Mouse (Mus musculus) CH12.LX (cell line): ENCODE data around the gene Arhgap45. TPM values are rescaled to one million over a fixed set of nuclear protein-coding genes. Genes with fewer than 3 reads are reported as not detected.

Source experiments
- DNase-seq: peaks from one replicate; pipeline ENCODE4 v3.0.0-alpha.2; 2013; ENCODE audit errors: extremely low read depth
- H3K27ac ChIP-seq: 2 replicates; pipeline ENCODE4 v1.5.1; 2012; ENCODE audit warnings: low read depth, mild to moderate bottlenecking, control low read depth, moderate library complexity; ENCODE audit not compliant: insufficient read depth
- H3K27me3 ChIP-seq: replicated peaks from 2 replicates; pipeline ENCODE3; 2012; ENCODE audit warnings: inconsistent platforms
- H3K36me3 ChIP-seq, 2 experiments: replicated peaks in 1 of 2; 2 replicates each; pipeline versions ENCODE3 to v1.6.1; 2012; ENCODE audit warnings: inconsistent platforms in 1 of 2, low read length in 1 of 2, mild to moderate bottlenecking in 1 of 2, mixed read lengths in 1 of 2, moderate library complexity in 1 of 2; ENCODE audit not compliant: control insufficient read depth in 1 of 2, insufficient read depth in 1 of 2
- H3K4me1 ChIP-seq, 2 experiments: 2 replicates each; pipeline ENCODE4 v1.6.1; 2012; ENCODE audit warnings: inconsistent platforms in 1 of 2, moderate library complexity in 1 of 2; ENCODE audit not compliant: insufficient read depth in 2 of 2, control insufficient read depth in 1 of 2
- H3K4me2 ChIP-seq: 2 replicates; pipeline ENCODE4 v1.6.1; 2012; ENCODE audit warnings: low read depth, mild to moderate bottlenecking, control low read depth; ENCODE audit not compliant: poor library complexity, insufficient read depth, severe bottlenecking
- H3K4me3 ChIP-seq, 3 experiments: fragments of 150-350 bp in 1 of 3; sonication (generic) in 1 of 3; replicated peaks in 1 of 3; 2 replicates each; pipeline versions ENCODE3 to v1.5.1; 2011 to 2012; ENCODE audit warnings: low read depth in 2 of 3, low read length in 2 of 3, mild to moderate bottlenecking in 2 of 3, moderate library complexity in 2 of 3, control low read depth in 1 of 3, improper control_type of control experiment in 1 of 3, inconsistent platforms in 1 of 3, mixed read lengths in 1 of 3; ENCODE audit not compliant: poor library complexity in 1 of 3
- H3K79me2 ChIP-seq: replicated peaks from 2 replicates; pipeline ENCODE4 v1.6.1; 2012; ENCODE audit warnings: mild to moderate bottlenecking, moderate library complexity; ENCODE audit not compliant: control insufficient read depth, poor library complexity, insufficient read depth, severe bottlenecking; ENCODE audit errors: extremely low read depth
- H3K9ac ChIP-seq: 2 replicates; pipeline ENCODE4 v1.6.1; 2012; ENCODE audit warnings: low read depth, mild to moderate bottlenecking, control low read depth, moderate library complexity; ENCODE audit not compliant: insufficient read depth
- H3K9me3 ChIP-seq: replicated peaks from 2 replicates; pipeline ENCODE3; 2012; ENCODE audit warnings: low read length, inconsistent platforms, mixed read lengths
- BHLHE40 ChIP-seq: IDR thresholded peaks from 2 replicates; pipeline ENCODE4 v1.6.1; 2011; ENCODE audit warnings: mild to moderate bottlenecking, low read depth, low read length, improper control_type of control experiment
- CHD1 ChIP-seq: IDR thresholded peaks from 2 replicates; pipeline ENCODE4 v1.6.1; 2012; ENCODE audit warnings: low read depth, low read length, improper control_type of control experiment, inconsistent platforms
- CTCF ChIP-seq, 2 experiments: IDR thresholded peaks in 1 of 2; conservative IDR thresholded peaks in 1 of 2; 2 replicates each; pipeline ENCODE4 v1.5.1; 2011 to 2012; ENCODE audit warnings: low read depth in 2 of 2, low read length in 2 of 2, improper control_type of control experiment in 1 of 2, inconsistent platforms in 1 of 2, mild to moderate bottlenecking in 1 of 2, moderate library complexity in 1 of 2
- E2F4 ChIP-seq: IDR thresholded peaks from 2 replicates; pipeline ENCODE4 v1.6.1; 2011; ENCODE audit warnings: low read depth, low read length, improper control_type of control experiment; ENCODE audit not compliant: insufficient replicate concordance
- ELF1 ChIP-seq: IDR thresholded peaks from 2 replicates; pipeline ENCODE4 v1.6.1; 2014; ENCODE audit warnings: low read depth, mild to moderate bottlenecking, inconsistent platforms, low read length, improper control_type of control experiment
- ETS1 ChIP-seq: conservative IDR thresholded peaks from 2 replicates; pipeline ENCODE4 v1.6.1; 2012; ENCODE audit warnings: low read depth, mild to moderate bottlenecking, inconsistent platforms, low read length, improper control_type of control experiment, moderate library complexity
- GABPA ChIP-seq: IDR thresholded peaks from 2 replicates; pipeline ENCODE4 v1.6.1; 2012; ENCODE audit warnings: low read depth, low read length, improper control_type of control experiment, inconsistent platforms; ENCODE audit not compliant: insufficient replicate concordance
- IRF4 ChIP-seq: IDR thresholded peaks from 2 replicates; pipeline ENCODE4 v1.6.1; 2014; ENCODE audit warnings: low read depth, mild to moderate bottlenecking, inconsistent platforms, low read length, improper control_type of control experiment
- JUN ChIP-seq: IDR thresholded peaks from 2 replicates; pipeline ENCODE4 v1.6.1; 2011; ENCODE audit warnings: low read depth, mild to moderate bottlenecking, low read length, improper control_type of control experiment, moderate library complexity; ENCODE audit not compliant: insufficient read depth
- JUND ChIP-seq: conservative IDR thresholded peaks from 2 replicates; pipeline ENCODE4 v1.6.1; 2011; ENCODE audit warnings: low read depth, low read length, improper control_type of control experiment
- KAT2A ChIP-seq: IDR thresholded peaks from 2 replicates; pipeline ENCODE4 v1.6.1; 2012; ENCODE audit warnings: low read length, improper control_type of control experiment, inconsistent platforms; ENCODE audit not compliant: insufficient replicate concordance
- NELFE ChIP-seq: IDR thresholded peaks from 2 replicates; pipeline ENCODE4 v1.6.1; 2011; ENCODE audit warnings: low read depth, low read length, improper control_type of control experiment
- PAX5 ChIP-seq: IDR thresholded peaks from 2 replicates; pipeline ENCODE4 v1.6.1; 2012; ENCODE audit warnings: low read length, inconsistent platforms, mixed read lengths
- POLR2A ChIP-seq: IDR thresholded peaks from 2 replicates; pipeline ENCODE4 v1.6.1; 2011; ENCODE audit warnings: low read depth, mild to moderate bottlenecking, improper control_type of control experiment, low read length
- RAD21 ChIP-seq: IDR thresholded peaks from 2 replicates; pipeline ENCODE4 v1.6.1; 2011; ENCODE audit warnings: low read depth, mild to moderate bottlenecking, low read length, improper control_type of control experiment, moderate library complexity
- RCOR1 ChIP-seq: conservative IDR thresholded peaks from 2 replicates; pipeline ENCODE4 v1.6.1; 2012; ENCODE audit warnings: low read depth, mild to moderate bottlenecking, inconsistent platforms, low read length, improper control_type of control experiment
- TCF12 ChIP-seq: IDR thresholded peaks from 2 replicates; pipeline ENCODE4 v1.6.1; 2014; ENCODE audit warnings: low read depth, mild to moderate bottlenecking, inconsistent platforms, low read length, improper control_type of control experiment
- UBTF ChIP-seq: IDR thresholded peaks from 2 replicates; pipeline ENCODE4 v1.6.1; 2012; ENCODE audit warnings: low read depth, mild to moderate bottlenecking, inconsistent platforms, low read length, improper control_type of control experiment, moderate library complexity
- USF1 ChIP-seq: IDR thresholded peaks from 2 replicates; pipeline ENCODE4 v1.6.1; 2014; ENCODE audit warnings: low read depth, mild to moderate bottlenecking, inconsistent platforms, low read length, improper control_type of control experiment
- ZC3H11A ChIP-seq: IDR thresholded peaks from 2 replicates; pipeline ENCODE4 v1.6.1; 2012; ENCODE audit warnings: low read depth, mild to moderate bottlenecking, inconsistent platforms, low read length, improper control_type of control experiment
- ZKSCAN1 ChIP-seq: IDR thresholded peaks from 2 replicates; pipeline ENCODE4 v1.6.1; 2012; ENCODE audit warnings: low read depth, inconsistent platforms, low read length, improper control_type of control experiment, borderline replicate concordance
- ZNF384 ChIP-seq: IDR thresholded peaks from 2 replicates; pipeline ENCODE4 v1.6.1; 2012; ENCODE audit warnings: low read depth, low read length, improper control_type of control experiment, inconsistent platforms
- dilution Hi-C: fragments of 300-500 bp; cut with MboI; formaldehyde crosslinking; loops from 2 replicates; pipeline ENCODE4 v1.14.3; 2020; ENCODE audit warnings: low sequenced_read_pairs; ENCODE audit not compliant: extremely low pct_unique_long_range_greater_than_20kb, extremely low pct_ligation_motif_present
- in situ Hi-C: fragments of 300-500 bp; cut with MboI; formaldehyde crosslinking; loops from 3 replicates; pipeline ENCODE4 v1.14.3; 2019; ENCODE audit warnings: low sequenced_read_pairs, low pct_ligation_motif_present, low pct_unique_long_range_greater_than_20kb, mixed read lengths
- polyA plus RNA-seq: library from polyadenylated mRNA; unstranded; fragments of >175 nt; gene quantifications from 2 replicates; pipeline ENCODE4 v1.2.1, GENCODE M21; 2012; ENCODE audit warnings: low read depth; ENCODE audit not compliant: insufficient read length
- total RNA-seq, 2 experiments: library from RNA; depleted of rRNA; stranded (reverse); fragments of 300-350 nt in 1 of 2; fragments of >200 nt in 1 of 2; gene quantifications; 2 replicates each; pipeline ENCODE4 v1.2.3; 2012 to 2014

Arhgap45 gene
- total and polyA plus RNA-seq, 3 experiments = 10.3 to 25.9 (median 20.2) TPM

- H3K9me3 ChIP-seq = no peaks in the 10 kb centered on the region
- dilution Hi-C loops (no loop called here), in situ Hi-C loops (no loop called here)
- DNase-seq = no peak
- H3K79me2 ChIP-seq = peaks cover 8% of the 10 kb centered on the region
- peak overlapping the region; percentile 85 for H3K4me2 ChIP-seq
- peaks cover 12 to 34% of the 10 kb centered on the region in 2 experiments for H3K4me1 ChIP-seq
- peak overlapping the region; percentile 62 for H3K27ac ChIP-seq
- peak overlapping the region; percentile 86 for H3K9ac ChIP-seq
- TF ChIP-seq ELF1 (no peak), RCOR1 (no peak), ZC3H11A (no peak), IRF4 (no peak)
- H3K36me3 ChIP-seq = peaks cover 44 to 76% of the 10 kb centered on the region in 2 experiments
- no peaks in the 10 kb centered on the region for H3K27me3 ChIP-seq
- H3K4me3 ChIP-seq = peak overlapping the region; percentile 11 to 80 (median 77)
Observed at GRCm38 (mm10) chr10:80017771-80018170, 1.3 kb downstream of the Arhgap45 start.

GRCm38 (mm10) chr10:80018739-80019297 lies 2.4 kb downstream of the Arhgap45 start:
- no peaks in the 10 kb centered on the region for H3K27me3 ChIP-seq
- no peak overlapping the region for H3K9ac ChIP-seq
- H3K4me1 ChIP-seq = peaks cover 18 to 43% of the 10 kb centered on the region in 2 experiments
- H3K36me3 ChIP-seq = peaks cover 36 to 69% of the 10 kb centered on the region in 2 experiments
- peaks cover 8% of the 10 kb centered on the region for H3K79me2 ChIP-seq
- dilution Hi-C loops = no loop called here
- H3K27ac ChIP-seq = no peak overlapping the region
- H3K4me2 ChIP-seq = peak overlapping the region; percentile 0; the same call in 1 of the 2 replicates
- H3K4me3 ChIP-seq = no peak overlapping the region
- DNase-seq = no peak
- H3K9me3 ChIP-seq = no peaks in the 10 kb centered on the region
- no peak for TF ChIP-seq BHLHE40
- TF ChIP-seq RAD21 = no peak
- no peak for TF ChIP-seq JUND
- no peak for TF ChIP-seq ZC3H11A
- TF ChIP-seq ZKSCAN1 = no peak
- in situ Hi-C loops = no loop called here

- Histone ChIP-seq H3K4me1 (peaks cover 24 to 50% of the 10 kb centered on the region in 2 experiments), H3K4me3 (no peak overlapping the region), H3K27ac (no peak overlapping the region), H3K9me3 (no peaks in the 10 kb centered on the region), H3K27me3 (no peaks in the 10 kb centered on the region), H3K4me2 (no peak overlapping the region), H3K36me3 (peaks cover 30 to 64% of the 10 kb centered on the region in 2 experiments), H3K9ac (no peak overlapping the region), H3K79me2 (peaks cover 8% of the 10 kb centered on the region)
- dilution Hi-C loops (no loop called here), in situ Hi-C loops (no loop called here)
- TF ChIP-seq RAD21 (no peak), NELFE (no peak), CHD1 (no peak), ETS1 (no peak), POLR2A (no peak), UBTF (no peak), GABPA (no peak), CTCF (conservative IDR thresholded peaks at IDR 0.05 in 1 of 2, IDR thresholded peaks at IDR 0.05 in 1 of 2; ENCODE audit: low read depth in 2 of 2, low read length in 2 of 2) (no peak), ZKSCAN1 (no peak), TCF12 (no peak), ZC3H11A (no peak), E2F4 (no peak), PAX5 (no peak), JUN (no peak), USF1 (no peak), KAT2A (no peak), ZNF384 (no peak)
- no peak for DNase-seq
Observed at GRCm38 (mm10) chr10:80019471-80020131, 3.1 kb downstream of the Arhgap45 start.
